Mouse (Mus musculus) stomach, embryonic 15.5 days (tissue): Measurements from ENCODE around the gene Dtnb. TPM values are rescaled to one million over a fixed set of nuclear protein-coding genes. Genes with fewer than 3 reads are reported as not detected.

Experiments
- ATAC-seq: fragments of 200-750 bp; cut with Nextera tagmentation; 2 replicates; pipeline ENCODE4 v1.8.0; 2017; ENCODE audit warnings: low read depth, moderate number of reproducible peaks, moderate TSS enrichment; ENCODE audit not compliant: insufficient read depth, low FRiP score
- H3K27ac ChIP-seq: fragments of 300-500 bp; sonication (generic); 2 replicates; pipeline ENCODE4 v1.5.1; 2015; ENCODE audit warnings: mild to moderate bottlenecking, inconsistent platforms
- H3K27me3 ChIP-seq: fragments of 300-500 bp; sonication (generic); replicated peaks from 2 replicates; pipeline ENCODE4 v1.6.1; 2015; ENCODE audit warnings: inconsistent platforms
- H3K36me3 ChIP-seq: fragments of 300-500 bp; sonication (generic); 2 replicates; pipeline ENCODE4 v1.6.1; 2015; ENCODE audit warnings: inconsistent platforms
- H3K4me1 ChIP-seq: fragments of 300-500 bp; sonication (generic); 2 replicates; pipeline ENCODE4 v1.6.1; 2015; ENCODE audit warnings: inconsistent platforms
- H3K4me2 ChIP-seq: fragments of 300-500 bp; sonication (generic); 2 replicates; pipeline ENCODE4 v1.6.1; 2015; ENCODE audit warnings: mild to moderate bottlenecking, inconsistent platforms
- H3K4me3 ChIP-seq: fragments of 300-500 bp; sonication (generic); replicated peaks from 2 replicates; pipeline ENCODE4 v1.5.1; 2015; ENCODE audit warnings: inconsistent platforms
- H3K9ac ChIP-seq: fragments of 300-500 bp; sonication (generic); 2 replicates; pipeline ENCODE4 v1.6.1; 2015; ENCODE audit warnings: inconsistent platforms
- H3K9me3 ChIP-seq: fragments of 300-500 bp; sonication (generic); 2 replicates; pipeline ENCODE4 v1.6.1; 2016; ENCODE audit warnings: inconsistent platforms
- WGBS: fragments of 180-500 bp; shearing (Covaris S2); methylation state at CpG from one replicate; pipeline ENCODE4 v1.1.7; 2015; 5-methylcytosine and 5-hydroxymethylcytosine counted together
- polyA plus RNA-seq: library from polyadenylated mRNA; unstranded; fragments of >200 nt; fragmentation: Nextera tagmentation; extraction: Ambion mirVana; gene quantifications from 2 replicates; pipeline ENCODE4 v1.2.1, GENCODE M21; 2015

Gene Dtnb
- polyA plus RNA-seq, 1 experiment from 2014 or later: 38.3 TPM

- Histone ChIP-seq H3K9me3 (no peaks in the 10 kb centered on the region), H3K9ac (no peak overlapping the region), H3K4me2 (no peak overlapping the region), H3K4me3 (no peak overlapping the region), H3K36me3 (no peaks in the 10 kb centered on the region), H3K27ac (no peak overlapping the region), H3K27me3 (no peaks in the 10 kb centered on the region), H3K4me1 (peaks cover 14% of the 10 kb centered on the region)
- ATAC-seq: no peak
- WGBS: 87% methylated on average over 4 of the region's 4 CpGs
These were observed 2.5 kb downstream of the Dtnb start for GRCm38 (mm10) chr12:3574670-3575069.

DNA sequence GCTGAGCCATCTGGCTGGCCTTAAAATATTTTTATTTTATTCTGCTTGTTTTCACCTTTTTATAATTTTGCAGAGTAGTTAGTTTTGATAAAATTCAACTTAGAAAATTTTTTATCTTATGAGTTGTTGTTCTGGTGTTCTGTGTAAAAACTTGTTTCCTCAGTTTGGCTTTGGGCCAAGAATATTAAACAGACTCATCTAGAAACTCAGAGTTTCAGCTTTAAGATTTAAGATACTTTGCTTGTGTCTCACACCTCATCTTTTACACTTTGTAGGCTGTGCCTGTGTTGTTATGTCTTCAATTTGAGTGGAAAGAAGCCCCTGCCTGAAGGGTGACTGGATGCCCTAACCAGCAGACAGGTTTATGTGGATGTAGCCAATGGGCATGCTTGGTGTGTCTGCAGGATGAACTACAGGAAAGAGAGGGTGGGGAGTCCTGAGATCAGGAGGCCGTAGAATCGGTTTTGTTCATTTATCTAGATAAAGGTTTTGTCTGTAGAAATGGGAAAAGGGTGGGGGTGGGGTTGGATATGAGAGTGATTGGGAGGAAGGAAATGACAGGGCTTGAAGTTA lies 7.9 kb downstream of the Dtnb start:
- 66% methylated on average over 2 of the region's 2 CpGs for WGBS
- H3K4me2 ChIP-seq: no peak overlapping the region

GRCm38 (mm10) chr12:3582604-3583003 lies 10.4 kb downstream of the Dtnb start:
- Histone ChIP-seq H3K9ac (no peak overlapping the region), H3K4me2 (no peak overlapping the region), H3K9me3 (no peaks in the 10 kb centered on the region), H3K27me3 (no peaks in the 10 kb centered on the region), H3K4me3 (no peak overlapping the region), H3K4me1 (peaks cover 5% of the 10 kb centered on the region; the same call in 1 of the 2 replicates), H3K27ac (no peak overlapping the region), H3K36me3 (no peaks in the 10 kb centered on the region)
- WGBS: 76% methylated on average over 4 of the region's 4 CpGs
- ATAC-seq: 0 out of 2 replicates have a peak, but pooled peaks have one; percentile 31

More for the DNA sequence above, 7.9 kb downstream of the Dtnb start:
- Histone ChIP-seq H3K9me3 (no peaks in the 10 kb centered on the region), H3K4me1 (peaks cover 7% of the 10 kb centered on the region; the same call in 1 of the 2 replicates), H3K27ac (no peak overlapping the region), H3K9ac (no peak overlapping the region), H3K4me3 (no peak overlapping the region), H3K27me3 (no peaks in the 10 kb centered on the region), H3K36me3 (no peaks in the 10 kb centered on the region)
- ATAC-seq: no peak

- no peaks in the 10 kb centered on the region for H3K4me1 ChIP-seq
- H3K27ac ChIP-seq: no peak overlapping the region; the same call in 1 of the 2 replicates
- ATAC-seq: no peak; the same call in 1 of the 2 replicates
- 0 out of 2 replicates have a peak, but pooled peaks cover 2% of the 10 kb centered on the region for H3K36me3 ChIP-seq
- WGBS: 51% methylated on average over 4 of the region's 4 CpGs
- H3K27me3 ChIP-seq: no peaks in the 10 kb centered on the region
- no peak overlapping the region for H3K9ac ChIP-seq
- H3K4me3 ChIP-seq: no peak overlapping the region
- H3K4me2 ChIP-seq: no peak overlapping the region
- no peaks in the 10 kb centered on the region for H3K9me3 ChIP-seq
These were observed 13.3 kb downstream of the Dtnb start for GRCm38 (mm10) chr12:3585525-3585924.

DNA sequence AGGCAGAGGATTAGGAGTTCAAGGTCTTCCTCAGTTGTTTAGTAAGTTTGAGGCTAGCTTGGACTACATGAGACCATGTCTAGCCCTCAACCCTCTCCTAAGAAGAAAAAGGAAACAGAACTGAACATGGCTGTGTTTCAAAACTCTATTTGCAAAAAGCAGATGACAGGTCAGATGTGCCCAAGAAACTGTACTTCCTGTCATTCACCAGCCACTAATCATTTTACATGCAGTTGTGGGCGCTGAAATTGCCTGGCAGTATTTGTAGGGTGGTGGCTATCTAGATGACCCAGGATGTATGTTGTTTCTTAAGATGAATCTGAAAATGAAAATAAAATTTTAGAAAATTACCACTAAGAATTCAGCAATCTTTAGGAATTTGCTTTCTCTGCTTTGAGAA lies 14.8 kb downstream of the Dtnb start:
- no peak overlapping the region for H3K9ac ChIP-seq
- no peaks in the 10 kb centered on the region for H3K4me1 ChIP-seq
- no peak overlapping the region for H3K4me3 ChIP-seq
- no peaks in the 10 kb centered on the region for H3K9me3 ChIP-seq
- no peak for ATAC-seq
- no peaks in the 10 kb centered on the region for H3K27me3 ChIP-seq
- 80% methylated on average over 1 of the region's 1 CpGs for WGBS
- no peak overlapping the region for H3K27ac ChIP-seq
- no peak overlapping the region for H3K4me2 ChIP-seq
- H3K36me3 ChIP-seq: 0 out of 2 replicates have a peak, but pooled peaks cover 2% of the 10 kb centered on the region

GRCm38 (mm10) chr12:3590039-3590438 lies 17.9 kb downstream of the Dtnb start:
- no peak overlapping the region for H3K9ac ChIP-seq
- H3K36me3 ChIP-seq: 0 out of 2 replicates have a peak, but pooled peaks cover 2% of the 10 kb centered on the region
- WGBS: 97% methylated on average over 9 of the region's 9 CpGs
- no peak for ATAC-seq
- H3K27ac ChIP-seq: no peak overlapping the region
- no peaks in the 10 kb centered on the region for H3K9me3 ChIP-seq
- no peak overlapping the region for H3K4me3 ChIP-seq
- no peaks in the 10 kb centered on the region for H3K27me3 ChIP-seq
- H3K4me1 ChIP-seq: no peaks in the 10 kb centered on the region
- no peak overlapping the region for H3K4me2 ChIP-seq

DNA sequence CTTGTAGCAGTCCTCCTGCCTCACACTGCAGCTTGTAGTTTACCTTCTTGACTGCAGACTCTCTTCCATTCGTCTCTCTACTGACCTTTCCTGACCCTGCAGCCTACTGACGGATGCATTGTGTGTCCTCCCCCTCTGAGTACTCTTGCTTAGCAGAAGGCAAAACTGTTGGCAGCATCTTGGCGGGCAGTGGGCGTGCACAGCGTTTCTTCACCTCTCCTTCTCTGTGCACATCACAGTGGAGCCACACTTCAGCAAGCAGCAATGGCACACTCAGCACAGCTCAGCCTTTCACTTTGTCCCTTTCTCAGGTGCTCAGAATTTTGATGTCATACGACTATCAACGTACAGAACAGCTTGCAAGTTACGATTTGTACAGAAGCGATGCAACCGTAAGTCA lies 19.4 kb downstream of the Dtnb start:
- no peaks in the 10 kb centered on the region for H3K27me3 ChIP-seq
- 0 out of 2 replicates have a peak, but pooled peaks cover 2% of the 10 kb centered on the region for H3K36me3 ChIP-seq
- H3K4me2 ChIP-seq: no peak overlapping the region
- H3K4me3 ChIP-seq: no peak overlapping the region
- no peak for ATAC-seq
- H3K4me1 ChIP-seq: no peaks in the 10 kb centered on the region
- no peak overlapping the region for H3K9ac ChIP-seq
- WGBS: 78% methylated on average over 10 of the region's 10 CpGs
- no peak overlapping the region for H3K27ac ChIP-seq
- no peaks in the 10 kb centered on the region for H3K9me3 ChIP-seq

GRCm38 (mm10) chr12:3602786-3603185 lies 30.6 kb downstream of the Dtnb start:
- 86% methylated on average over 4 of the region's 4 CpGs for WGBS
- no peaks in the 10 kb centered on the region for H3K9me3 ChIP-seq
- no peak overlapping the region for H3K4me2 ChIP-seq
- no peak overlapping the region for H3K4me3 ChIP-seq
- H3K9ac ChIP-seq: no peak overlapping the region
- no peak for ATAC-seq
- peaks cover 3% of the 10 kb centered on the region; the same call in 1 of the 2 replicates for H3K36me3 ChIP-seq
- no peaks in the 10 kb centered on the region for H3K27me3 ChIP-seq
- no peaks in the 10 kb centered on the region for H3K4me1 ChIP-seq
- H3K27ac ChIP-seq: no peak overlapping the region

DNA sequence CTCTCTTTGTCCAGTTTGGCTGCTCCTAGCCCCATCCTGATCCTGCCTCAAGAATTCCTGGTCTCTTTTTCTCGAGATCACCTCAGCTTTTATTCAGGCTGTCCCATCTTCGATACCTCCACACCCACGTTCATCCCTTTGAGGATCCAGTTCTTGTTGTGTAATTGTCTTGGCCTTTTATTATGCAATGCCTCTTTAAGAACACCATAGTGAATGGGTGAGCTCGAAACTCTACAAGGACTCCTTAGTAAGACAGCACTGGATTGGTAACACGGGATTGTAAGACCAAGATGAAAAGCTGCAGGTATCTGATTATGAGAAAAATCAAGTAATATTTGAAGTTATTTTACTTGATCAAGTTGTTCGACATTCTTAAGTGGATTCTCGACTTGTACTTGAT lies 34.0 kb downstream of the Dtnb start:
- 83% methylated on average over 7 of the region's 7 CpGs for WGBS
- Histone ChIP-seq H3K4me3 (no peak overlapping the region), H3K27ac (no peak overlapping the region), H3K36me3 (no peaks in the 10 kb centered on the region), H3K9ac (no peak overlapping the region), H3K27me3 (no peaks in the 10 kb centered on the region), H3K9me3 (no peaks in the 10 kb centered on the region), H3K4me2 (no peak overlapping the region), H3K4me1 (no peaks in the 10 kb centered on the region)
- no peak for ATAC-seq

- H3K27ac ChIP-seq: no peak overlapping the region
- no peaks in the 10 kb centered on the region for H3K36me3 ChIP-seq
- no peaks in the 10 kb centered on the region for H3K4me1 ChIP-seq
- H3K4me3 ChIP-seq: no peak overlapping the region
- H3K27me3 ChIP-seq: no peaks in the 10 kb centered on the region
- no peak overlapping the region for H3K4me2 ChIP-seq
- ATAC-seq: no peak
- no peak overlapping the region for H3K9ac ChIP-seq
- H3K9me3 ChIP-seq: no peaks in the 10 kb centered on the region
These were observed 37.6 kb downstream of the Dtnb start for GRCm38 (mm10) chr12:3609747-3610146.

DNA sequence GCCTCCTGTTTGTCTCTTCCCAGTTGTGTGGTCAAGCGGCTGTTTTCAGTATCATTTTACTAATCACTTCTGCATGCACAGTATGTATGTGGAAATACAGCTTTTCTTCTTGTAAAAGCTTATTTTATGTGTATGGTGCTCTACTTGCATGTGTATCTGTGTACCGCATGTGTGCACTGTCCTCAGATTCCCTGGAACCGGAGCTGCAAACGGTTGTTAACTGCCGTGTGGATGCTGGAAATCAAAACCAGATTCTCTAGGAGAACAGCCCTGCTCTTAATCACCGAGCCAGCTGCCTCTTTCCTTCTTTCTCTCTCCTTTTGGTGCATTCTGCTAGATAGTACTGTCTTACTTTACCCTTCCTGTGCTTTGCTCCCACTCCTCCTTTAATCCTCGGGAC lies 39.7 kb downstream of the Dtnb start:
- Histone ChIP-seq H3K4me1 (no peaks in the 10 kb centered on the region), H3K27me3 (no peaks in the 10 kb centered on the region), H3K36me3 (no peaks in the 10 kb centered on the region), H3K4me2 (no peak overlapping the region), H3K27ac (no peak overlapping the region), H3K9me3 (no peaks in the 10 kb centered on the region), H3K9ac (no peak overlapping the region), H3K4me3 (no peak overlapping the region)
- ATAC-seq: no peak
- WGBS: 65% methylated on average over 7 of the region's 7 CpGs

DNA sequence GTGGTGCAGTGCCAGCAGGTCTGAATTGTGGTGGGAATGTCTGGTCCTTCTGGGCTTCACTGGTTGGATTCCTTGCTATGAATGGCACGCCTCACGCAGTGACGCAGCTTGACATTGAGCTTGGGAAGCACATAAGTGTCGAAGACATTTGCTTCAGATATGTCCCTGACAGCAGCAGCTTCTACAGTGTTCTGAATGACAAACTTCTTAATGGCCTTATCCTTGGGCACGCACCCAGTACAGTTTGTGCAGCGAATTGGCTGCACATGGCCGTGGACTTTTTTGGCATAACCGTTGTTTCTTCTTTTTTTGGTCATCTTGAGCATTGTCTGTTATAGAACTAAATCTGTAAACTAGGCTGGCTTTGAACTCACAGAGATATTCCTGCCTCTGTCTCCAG lies 42.9 kb downstream of the Dtnb start:
- WGBS: 97% methylated on average over 8 of the region's 8 CpGs
- Histone ChIP-seq H3K4me1 (no peaks in the 10 kb centered on the region), H3K36me3 (no peaks in the 10 kb centered on the region), H3K27me3 (no peaks in the 10 kb centered on the region), H3K4me2 (no peak overlapping the region), H3K4me3 (no peak overlapping the region), H3K9me3 (no peaks in the 10 kb centered on the region), H3K27ac (no peak overlapping the region), H3K9ac (no peak overlapping the region)
- no peak for ATAC-seq
